Mouse (Mus musculus): Measurements from ENCODE around the gene Naa38.

The Naa38 gene

GRCm38 (mm10) chr11:69443328-69443727 lies 48.0 kb downstream of the Naa38 start:
- DNase-seq = no peak

All from spleen, adult 18-20 months (tissue).